Mouse (Mus musculus): ENCODE data around the gene Ace. TPM values are rescaled to one million over a fixed set of nuclear protein-coding genes. Genes with fewer than 3 reads are reported as not detected.

Ace gene
- polyA plus RNA-seq, 1 experiment from 2014 or later, result 0.02 TPM

- Histone ChIP-seq H3K4me1 (replicated peaks) (peaks cover 28% of the 10 kb centered on the region), H3K4me2 (no peak overlapping the region), H3K4me3 (replicated peaks) (no peak overlapping the region), H3K27ac (no peak overlapping the region), H3K36me3 (no peaks in the 10 kb centered on the region), H3K27me3 (peaks cover 38% of the 10 kb centered on the region), H3K9me3 (replicated peaks) (no peaks in the 10 kb centered on the region), H3K9ac (no peak overlapping the region)
- ATAC-seq (ENCODE audit: low read depth), result no peak
- no peak for DNase-seq
- WGBS (ENCODE audit: insufficient replicate concordance), result 20% methylated on average over 2 of the region's 2 CpGs
Measured at GRCm38 (mm10) chr11:105948255-105948654, 19.5 kb upstream of the Ace start.

DNA sequence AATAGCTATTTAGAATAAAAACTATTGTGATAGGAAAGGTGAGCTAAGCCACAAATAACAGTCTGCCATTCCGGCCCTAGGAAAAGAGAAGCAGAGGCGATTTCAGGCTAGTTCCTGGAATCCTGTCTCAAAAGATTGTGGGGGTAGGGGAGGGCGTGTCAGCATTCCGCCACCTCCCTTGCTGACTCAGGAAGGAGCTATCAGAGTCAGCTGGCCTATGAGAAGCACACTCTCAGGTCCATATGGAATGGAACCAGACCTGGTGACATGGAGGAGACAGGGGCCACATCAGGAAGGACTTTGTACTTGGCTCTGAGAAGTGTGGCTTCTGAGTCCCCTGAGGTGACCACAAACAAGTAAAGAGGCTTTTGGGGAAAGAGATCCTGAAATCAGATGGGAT lies 17.2 kb upstream of the Ace start:
- ATAC-seq (ENCODE audit: low read depth) (no peak), DNase-seq (no peak)
- H3K9me3 ChIP-seq (replicated peaks), result no peaks in the 10 kb centered on the region
- H3K27me3 ChIP-seq, result peaks cover 17% of the 10 kb centered on the region
- no peak overlapping the region for H3K4me2 ChIP-seq
- H3K4me3 ChIP-seq (replicated peaks), result no peak overlapping the region
- no peaks in the 10 kb centered on the region for H3K36me3 ChIP-seq
- 49% methylated on average over 4 of the region's 4 CpGs for WGBS (ENCODE audit: insufficient replicate concordance)
- H3K9ac ChIP-seq, result no peak overlapping the region
- H3K4me1 ChIP-seq (replicated peaks), result peaks cover 8% of the 10 kb centered on the region; the same call in 1 of the 2 replicates
- H3K27ac ChIP-seq, result no peak overlapping the region

DNA sequence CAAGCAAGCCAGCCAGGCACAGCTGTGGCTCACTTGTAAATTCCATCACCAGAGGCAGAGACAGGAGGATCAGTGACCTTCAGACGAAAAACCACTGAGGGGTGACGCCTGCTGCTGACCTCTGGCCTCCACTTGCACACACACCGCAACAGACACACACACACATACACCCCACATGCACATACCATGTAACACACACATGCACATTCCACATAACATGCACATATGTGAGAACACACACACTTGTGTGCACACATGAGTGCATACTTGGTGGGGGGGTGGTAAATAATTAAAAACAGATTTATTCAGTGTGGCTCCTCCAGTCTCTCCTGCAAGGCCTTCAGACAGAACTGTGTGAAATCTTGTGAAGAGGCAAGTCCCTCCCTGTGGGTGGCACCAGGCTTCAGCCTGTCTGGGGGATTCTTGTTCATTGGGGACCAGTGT lies 16.1 kb upstream of the Ace start:
- no peak overlapping the region for H3K4me3 ChIP-seq (replicated peaks)
- DNase-seq (no peak), ATAC-seq (ENCODE audit: low read depth) (no peak)
- H3K4me1 ChIP-seq (replicated peaks), result 0 out of 2 replicates have a peak, but pooled peaks cover 3% of the 10 kb centered on the region
- H3K27me3 ChIP-seq, result peaks cover 15% of the 10 kb centered on the region
- H3K9ac ChIP-seq, result no peak overlapping the region
- WGBS (ENCODE audit: insufficient replicate concordance), result 58% methylated on average over 3 of the region's 3 CpGs
- H3K4me2 ChIP-seq, result no peak overlapping the region
- H3K9me3 ChIP-seq (replicated peaks), result no peaks in the 10 kb centered on the region
- no peaks in the 10 kb centered on the region for H3K36me3 ChIP-seq
- no peak overlapping the region for H3K27ac ChIP-seq

- ATAC-seq (ENCODE audit: low read depth), result no peak
Measured at GRCm38 (mm10) chr11:105952111-105952510, 15.6 kb upstream of the Ace start.

DNA sequence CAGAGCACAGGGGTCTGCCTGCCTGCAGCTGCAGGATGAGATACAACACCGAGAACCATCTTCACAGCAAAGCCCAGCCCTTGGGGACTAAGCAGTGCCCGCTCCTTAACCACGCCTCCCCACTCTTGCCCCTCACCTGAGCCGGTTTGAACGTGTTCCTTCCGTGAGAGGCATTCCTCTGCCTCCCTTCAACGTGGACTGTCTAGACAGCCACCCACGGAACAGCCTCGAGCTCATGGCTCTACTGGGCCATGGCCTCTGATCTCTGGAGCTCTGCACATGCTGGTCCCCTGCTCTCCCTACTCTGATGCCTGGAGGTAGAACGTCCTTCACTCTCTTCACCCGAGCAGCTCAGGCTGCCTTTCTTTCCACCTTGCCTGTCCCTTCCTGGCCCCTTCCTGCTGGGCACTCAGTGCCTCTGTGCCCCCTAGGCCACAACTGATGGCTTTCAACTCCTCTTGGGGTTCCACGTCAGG lies 14.8 kb upstream of the Ace start, which contains the start of gene Cyb561:
Gene Cyb561, minus strand, starts transcription at position 426 of the 476 bp plus-strand sequence.
- no peak within 1 kb of the TSS for H3K27ac ChIP-seq
- WGBS (ENCODE audit: insufficient replicate concordance), result 61% methylated on average over 12 of the region's 12 CpGs
- no peak for ATAC-seq (ENCODE audit: low read depth)
- H3K36me3 ChIP-seq, result no peaks in the 10 kb centered on the region
- no peak within 1 kb of the TSS for H3K4me3 ChIP-seq (replicated peaks)
- no peaks in the 10 kb centered on the region for H3K9me3 ChIP-seq (replicated peaks)
- no peak for DNase-seq
- no peak within 1 kb of the TSS for H3K4me2 ChIP-seq
- H3K9ac ChIP-seq, result no peak within 1 kb of the TSS
- H3K27me3 ChIP-seq, result peaks cover 14% of the 10 kb centered on the region
- H3K4me1 ChIP-seq (replicated peaks), result no peaks in the 10 kb centered on the region; the same call in 1 of the 2 replicates

More at GRCm38 (mm10) chr11:105952111-105952510, 15.6 kb upstream of the Ace start:
- Histone ChIP-seq H3K4me3 (replicated peaks) (no peak overlapping the region), H3K4me2 (no peak overlapping the region), H3K4me1 (replicated peaks) (no peaks in the 10 kb centered on the region; the same call in 1 of the 2 replicates), H3K9me3 (replicated peaks) (no peaks in the 10 kb centered on the region), H3K27ac (no peak overlapping the region), H3K9ac (no peak overlapping the region), H3K36me3 (no peaks in the 10 kb centered on the region), H3K27me3 (peaks cover 15% of the 10 kb centered on the region)
- 69% methylated on average over 9 of the region's 9 CpGs for WGBS (ENCODE audit: insufficient replicate concordance)
- no peak for DNase-seq

DNA sequence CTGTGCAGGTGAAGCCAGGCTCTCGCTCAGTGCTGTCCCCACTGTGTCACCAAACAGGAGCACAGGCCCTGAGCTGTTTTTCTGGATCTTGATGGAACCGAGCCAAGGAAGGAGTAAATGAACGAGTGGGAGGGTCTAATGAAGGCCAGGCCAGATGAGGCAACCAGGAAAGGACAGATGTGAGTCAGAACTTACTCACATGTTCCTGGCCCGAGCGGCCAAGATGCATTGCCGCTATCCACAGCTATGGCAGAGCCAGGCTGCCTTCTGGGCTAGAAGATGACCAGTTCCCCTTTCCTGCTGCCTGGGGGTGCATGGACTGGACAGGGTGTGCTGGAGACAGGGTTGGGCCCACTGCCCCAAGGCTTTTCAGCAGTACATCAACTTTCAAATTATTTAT lies 14.3 kb upstream of the Ace start:
- H3K4me1 ChIP-seq (replicated peaks), result no peaks in the 10 kb centered on the region; the same call in 1 of the 2 replicates
- H3K4me3 ChIP-seq (replicated peaks), result no peak overlapping the region
- ATAC-seq (ENCODE audit: low read depth) (no peak), DNase-seq (no peak)
- H3K9me3 ChIP-seq (replicated peaks), result no peaks in the 10 kb centered on the region
- no peak overlapping the region for H3K27ac ChIP-seq
- peaks cover 14% of the 10 kb centered on the region for H3K27me3 ChIP-seq
- H3K4me2 ChIP-seq, result no peak overlapping the region
- no peaks in the 10 kb centered on the region for H3K36me3 ChIP-seq
- H3K9ac ChIP-seq, result no peak overlapping the region
- WGBS (ENCODE audit: insufficient replicate concordance), result 57% methylated on average over 6 of the region's 6 CpGs

GRCm38 (mm10) chr11:105955815-105956430 lies 11.8 kb upstream of the Ace start:
- Histone ChIP-seq H3K27me3 (peaks cover 11% of the 10 kb centered on the region; the same call in 1 of the 2 replicates), H3K4me3 (replicated peaks) (no peak overlapping the region), H3K27ac (no peak overlapping the region), H3K4me2 (no peak overlapping the region), H3K36me3 (no peaks in the 10 kb centered on the region), H3K9me3 (replicated peaks) (no peaks in the 10 kb centered on the region), H3K4me1 (replicated peaks) (peaks cover 4% of the 10 kb centered on the region), H3K9ac (no peak overlapping the region)
- ATAC-seq (ENCODE audit: low read depth), result no peak
- no peak for DNase-seq
- WGBS (ENCODE audit: insufficient replicate concordance), result 83% methylated on average over 28 of the region's 28 CpGs

GRCm38 (mm10) chr11:105957501-105957900 lies 10.2 kb upstream of the Ace start:
- H3K9me3 ChIP-seq (replicated peaks), result no peaks in the 10 kb centered on the region
- 32% methylated on average over 6 of the region's 6 CpGs for WGBS (ENCODE audit: insufficient replicate concordance)
- no peak overlapping the region for H3K9ac ChIP-seq
- H3K4me1 ChIP-seq (replicated peaks), result peaks cover 4% of the 10 kb centered on the region
- H3K27me3 ChIP-seq, result peaks cover 10% of the 10 kb centered on the region; the same call in 1 of the 2 replicates
- H3K4me2 ChIP-seq, result no peak overlapping the region
- DNase-seq (no peak), ATAC-seq (ENCODE audit: low read depth) (no peak)
- H3K4me3 ChIP-seq (replicated peaks), result no peak overlapping the region
- H3K27ac ChIP-seq, result no peak overlapping the region
- H3K36me3 ChIP-seq, result no peaks in the 10 kb centered on the region

DNA sequence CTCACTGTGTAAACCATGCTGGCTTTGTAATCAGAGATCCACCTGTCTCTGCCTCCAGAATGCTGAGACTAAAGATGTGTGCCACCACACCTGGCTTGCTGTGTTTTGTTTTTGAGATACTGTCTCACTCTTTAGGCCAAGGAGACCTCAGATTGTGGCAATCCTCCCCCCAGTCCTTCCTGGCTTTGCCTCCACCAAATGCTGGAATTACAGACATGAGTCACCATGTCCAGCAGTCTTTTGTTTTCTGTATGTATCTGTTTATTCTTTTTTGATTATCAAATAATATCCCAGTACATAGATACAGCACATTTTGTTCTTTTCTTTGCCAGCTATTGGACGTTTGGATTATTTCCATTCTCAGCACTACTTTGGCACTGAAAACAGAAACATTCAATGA lies 9.2 kb upstream of the Ace start:
- DNase-seq (no peak), ATAC-seq (ENCODE audit: low read depth) (no peak)
- no peak overlapping the region for H3K4me3 ChIP-seq (replicated peaks)
- WGBS (ENCODE audit: insufficient replicate concordance), result 19% methylated on average over 1 of the region's 1 CpGs
- H3K27ac ChIP-seq, result no peak overlapping the region
- peaks cover 8% of the 10 kb centered on the region; the same call in 1 of the 2 replicates for H3K27me3 ChIP-seq
- no peaks in the 10 kb centered on the region for H3K9me3 ChIP-seq (replicated peaks)
- no peak overlapping the region for H3K9ac ChIP-seq
- H3K4me1 ChIP-seq (replicated peaks), result peaks cover 4% of the 10 kb centered on the region
- no peak overlapping the region for H3K4me2 ChIP-seq
- H3K36me3 ChIP-seq, result no peaks in the 10 kb centered on the region

- DNase-seq, result no peak
- Histone ChIP-seq H3K4me1 (replicated peaks) (peaks cover 4% of the 10 kb centered on the region), H3K36me3 (no peaks in the 10 kb centered on the region), H3K9ac (no peak overlapping the region), H3K27me3 (peaks cover 11% of the 10 kb centered on the region; the same call in 1 of the 2 replicates), H3K4me3 (replicated peaks) (no peak overlapping the region), H3K9me3 (replicated peaks) (no peaks in the 10 kb centered on the region), H3K4me2 (no peak overlapping the region), H3K27ac (no peak overlapping the region)
- 5% methylated on average over 17 of the region's 17 CpGs for WGBS (ENCODE audit: insufficient replicate concordance)
- no peak for ATAC-seq (ENCODE audit: low read depth)
Measured at GRCm38 (mm10) chr11:105959355-105959754, 8.4 kb upstream of the Ace start.

DNA sequence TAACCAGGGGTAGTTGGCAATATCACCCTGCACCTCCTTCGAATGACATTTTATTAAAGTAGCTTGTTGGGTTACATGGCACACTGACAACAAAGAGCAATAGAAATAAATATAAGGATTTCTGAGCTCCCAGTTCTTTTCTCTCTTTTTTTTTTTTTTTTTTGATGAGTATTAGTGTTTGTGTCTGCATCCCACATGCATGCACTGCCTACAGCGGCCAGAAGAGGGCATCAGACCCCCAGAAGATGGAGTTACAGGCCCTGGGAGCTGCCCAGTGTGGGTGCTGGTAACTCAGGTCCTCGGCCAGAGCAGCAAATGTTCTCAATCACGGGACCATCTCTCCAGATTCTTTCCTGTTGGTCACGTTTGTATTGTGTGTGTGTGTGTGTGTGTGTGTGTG lies 3.1 kb upstream of the Ace start:
- Histone ChIP-seq H3K4me2 (no peak overlapping the region), H3K36me3 (no peaks in the 10 kb centered on the region), H3K9ac (no peak overlapping the region), H3K27me3 (peaks cover 50% of the 10 kb centered on the region), H3K27ac (no peak overlapping the region), H3K4me3 (replicated peaks) (no peak overlapping the region), H3K9me3 (replicated peaks) (no peaks in the 10 kb centered on the region), H3K4me1 (replicated peaks) (peaks cover 4% of the 10 kb centered on the region; the same call in 1 of the 2 replicates)
- 44% methylated on average over 5 of the region's 5 CpGs for WGBS (ENCODE audit: insufficient replicate concordance)
- ATAC-seq (ENCODE audit: low read depth), result no peak
- no peak for DNase-seq

DNA sequence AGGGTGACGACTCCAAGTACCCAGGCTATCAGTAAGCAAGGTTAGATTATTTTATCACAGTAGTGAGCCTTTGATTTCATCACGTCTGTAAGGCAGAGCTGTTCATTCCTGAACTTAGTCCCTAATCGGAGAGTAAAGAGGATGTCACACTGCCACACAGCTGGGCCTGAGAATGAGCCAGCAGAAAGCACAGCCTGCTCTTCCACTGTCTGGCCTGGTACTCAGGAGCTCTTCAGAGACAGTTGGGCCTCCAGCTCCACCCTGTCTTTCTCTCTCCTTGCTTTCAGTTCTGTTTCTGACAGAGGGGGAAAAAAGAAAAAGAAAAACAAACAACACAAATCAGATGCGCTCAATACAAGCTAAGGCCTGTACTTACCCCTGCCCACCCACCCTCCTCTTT lies 1.5 kb upstream of the Ace start:
- Histone ChIP-seq H3K9ac (no peak overlapping the region), H3K27ac (no peak overlapping the region), H3K4me1 (replicated peaks) (peaks cover 4% of the 10 kb centered on the region; the same call in 1 of the 2 replicates), H3K36me3 (no peaks in the 10 kb centered on the region), H3K27me3 (peaks cover 66% of the 10 kb centered on the region), H3K9me3 (replicated peaks) (no peaks in the 10 kb centered on the region), H3K4me3 (replicated peaks) (no peak overlapping the region), H3K4me2 (no peak overlapping the region)
- ATAC-seq (ENCODE audit: low read depth) (no peak), DNase-seq (no peak)
- WGBS (ENCODE audit: insufficient replicate concordance), result 46% methylated on average over 4 of the region's 4 CpGs

Measured in liver, embryonic 13.5 days (tissue).